Mouse (Mus musculus): ENCODE data around the gene Cbx3.

DNA sequence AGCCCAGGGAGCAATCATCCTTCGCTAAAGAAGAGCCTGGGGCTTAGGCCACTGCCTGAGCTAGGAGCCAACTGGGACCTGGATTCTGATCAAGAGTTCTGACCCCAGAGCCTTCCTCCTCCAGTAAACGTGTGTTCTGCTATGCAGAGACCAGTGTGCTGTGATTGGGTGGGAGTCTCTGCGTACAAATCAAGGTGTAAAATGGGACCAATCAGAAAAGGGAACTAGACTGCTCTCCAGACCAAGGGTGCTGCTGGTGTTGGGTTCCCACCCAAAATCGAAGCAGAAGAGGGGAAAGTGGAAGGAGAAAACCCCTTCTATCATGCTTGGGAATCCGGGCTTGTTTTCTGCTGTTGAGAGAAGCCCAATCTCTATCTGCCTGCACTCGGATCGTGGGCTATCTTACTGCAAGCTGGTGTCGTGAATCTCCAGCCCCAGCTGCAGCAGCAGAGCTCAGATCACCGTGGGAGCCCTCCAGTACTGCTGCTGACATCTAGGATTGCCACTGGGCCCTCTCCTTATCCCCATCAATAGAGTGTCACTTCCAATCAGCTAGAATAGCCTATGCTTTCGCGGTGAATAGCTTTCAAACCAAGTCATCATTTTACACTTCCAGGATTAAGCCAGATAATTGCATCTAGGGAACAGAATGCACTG is 46.6 kb upstream of the Cbx3 start:
- TF ChIP-seq CTCF (IDR thresholded peaks at IDR 0.05; ENCODE audit: extremely low read depth, insufficient read depth, insufficient read length, insufficient replicate concordance) (no peak), POLR2A (IDR thresholded peaks at IDR 0.05; ENCODE audit: low read depth, low read length) (no peak)
